Mouse (Mus musculus) cortical plate, adult 2 months (tissue): ENCODE measurements around the gene Zdhhc1.

Source experiments
- CTCF ChIP-seq: fragments of 200-500 bp; IDR thresholded peaks from 2 replicates; pipeline ENCODE4 v1.5.1; 2011; ENCODE audit warnings: mild to moderate bottlenecking, control low read depth, low read length; ENCODE audit not compliant: insufficient read depth; ENCODE audit errors: extremely low read depth
- POLR2A ChIP-seq: fragments of 200-500 bp; IDR thresholded peaks from 2 replicates; pipeline ENCODE4 v1.6.1; 2011; ENCODE audit warnings: mild to moderate bottlenecking, low read length, control low read depth; ENCODE audit not compliant: insufficient read depth; ENCODE audit errors: extremely low read depth

- TF ChIP-seq CTCF (no peak), POLR2A (no peak)
These were observed 12.1 kb upstream of the Zdhhc1 start for GRCm38 (mm10) chr8:105508758-105509157.
